Mouse (Mus musculus) neural tube, embryonic 11.5 days (tissue): ENCODE measurements at regions not wholly inside any gene's neighbourhood (a gene's known extent, or its start where the extent isn't known, plus 50 kb on each side); places are given as distances from the start of the nearest gene placed in this dataset.

Source experiments
- ATAC-seq: fragments of 200-750 bp; cut with Nextera tagmentation; 2 replicates; pipeline ENCODE4 v1.8.0; 2017; ENCODE audit warnings: moderate number of reproducible peaks, mild to moderate bottlenecking, moderate TSS enrichment, moderate library complexity; ENCODE audit not compliant: insufficient read depth, low FRiP score, low TSS enrichment
- DNase-seq: peaks from one replicate; pipeline ENCODE4 v3.0.0-alpha.2; 2015; ENCODE audit warnings: low spot score
- H3K27ac ChIP-seq: fragments of 300-500 bp; sonication (generic); 2 replicates; pipeline ENCODE4 v1.5.1; 2014; ENCODE audit warnings: low read depth, mild to moderate bottlenecking, low read length
- H3K27me3 ChIP-seq: fragments of 300-500 bp; sonication (generic); 2 replicates; pipeline ENCODE4 v1.6.1; 2014; ENCODE audit warnings: mild to moderate bottlenecking, low read length, mixed read lengths; ENCODE audit not compliant: control insufficient read depth, insufficient read depth
- H3K36me3 ChIP-seq: fragments of 300-500 bp; sonication (generic); 2 replicates; pipeline ENCODE4 v1.6.1; 2014; ENCODE audit warnings: mild to moderate bottlenecking, low read length, moderate library complexity, mixed read lengths; ENCODE audit not compliant: control insufficient read depth, insufficient read depth
- H3K4me1 ChIP-seq: fragments of 300-500 bp; sonication (generic); 2 replicates; pipeline ENCODE4 v1.6.1; 2014; ENCODE audit warnings: low read length, mixed read lengths; ENCODE audit not compliant: control insufficient read depth, insufficient read depth
- H3K4me2 ChIP-seq: fragments of 300-500 bp; sonication (generic); 2 replicates; pipeline ENCODE4 v1.6.1; 2014; ENCODE audit warnings: low read depth, mild to moderate bottlenecking, moderate library complexity
- H3K4me3 ChIP-seq: fragments of 300-500 bp; sonication (generic); 2 replicates; pipeline ENCODE4 v1.5.1; 2014; ENCODE audit warnings: low read depth, low read length
- H3K9ac ChIP-seq: fragments of 300-500 bp; sonication (generic); 2 replicates; pipeline ENCODE4 v1.6.1; 2014; ENCODE audit warnings: mild to moderate bottlenecking, low read length
- H3K9me3 ChIP-seq: fragments of 300-500 bp; sonication (generic); 2 replicates; pipeline ENCODE4 v1.6.1; 2016; ENCODE audit warnings: low read length; ENCODE audit not compliant: control insufficient read depth
- WGBS: fragments of 180-500 bp; shearing (Covaris S2); extraction: QIAGEN DNeasy Blood & Tissue Kit; methylation state at CpG from one replicate; pipeline ENCODE4 v1.1.7; 2014; 5-methylcytosine and 5-hydroxymethylcytosine counted together

DNA sequence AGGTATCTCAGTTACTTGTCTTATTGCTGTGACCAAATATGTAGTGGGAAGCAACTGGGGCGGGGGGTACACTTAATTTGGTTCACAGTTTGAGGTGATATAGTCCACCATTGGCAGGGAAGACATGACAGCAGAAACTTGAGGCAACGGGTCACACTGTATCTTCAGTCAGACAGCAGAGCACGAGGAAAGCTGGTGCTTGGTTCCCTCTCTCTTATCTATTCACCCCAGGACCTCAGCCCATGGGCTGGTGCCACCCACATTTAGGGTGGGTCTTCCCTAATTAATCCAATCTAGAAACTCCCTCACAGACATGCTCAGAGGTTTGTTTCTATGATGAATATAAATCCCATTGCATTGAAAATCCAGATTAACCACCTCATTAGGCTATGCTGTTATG, 56.5 kb downstream of the Otud1 start:
- no peaks in the 10 kb centered on the region for H3K27me3 ChIP-seq
- H3K4me2 ChIP-seq, result no peak overlapping the region
- no peaks in the 10 kb centered on the region for H3K36me3 ChIP-seq
- ATAC-seq (no peak), DNase-seq (no peak)
- no peak overlapping the region for H3K9ac ChIP-seq
- 80% methylated on average over 3 of the region's 3 CpGs for WGBS
- no peak overlapping the region for H3K4me3 ChIP-seq
- H3K27ac ChIP-seq, result no peak overlapping the region
- H3K4me1 ChIP-seq, result no peaks in the 10 kb centered on the region
- H3K9me3 ChIP-seq, result no peaks in the 10 kb centered on the region

DNA sequence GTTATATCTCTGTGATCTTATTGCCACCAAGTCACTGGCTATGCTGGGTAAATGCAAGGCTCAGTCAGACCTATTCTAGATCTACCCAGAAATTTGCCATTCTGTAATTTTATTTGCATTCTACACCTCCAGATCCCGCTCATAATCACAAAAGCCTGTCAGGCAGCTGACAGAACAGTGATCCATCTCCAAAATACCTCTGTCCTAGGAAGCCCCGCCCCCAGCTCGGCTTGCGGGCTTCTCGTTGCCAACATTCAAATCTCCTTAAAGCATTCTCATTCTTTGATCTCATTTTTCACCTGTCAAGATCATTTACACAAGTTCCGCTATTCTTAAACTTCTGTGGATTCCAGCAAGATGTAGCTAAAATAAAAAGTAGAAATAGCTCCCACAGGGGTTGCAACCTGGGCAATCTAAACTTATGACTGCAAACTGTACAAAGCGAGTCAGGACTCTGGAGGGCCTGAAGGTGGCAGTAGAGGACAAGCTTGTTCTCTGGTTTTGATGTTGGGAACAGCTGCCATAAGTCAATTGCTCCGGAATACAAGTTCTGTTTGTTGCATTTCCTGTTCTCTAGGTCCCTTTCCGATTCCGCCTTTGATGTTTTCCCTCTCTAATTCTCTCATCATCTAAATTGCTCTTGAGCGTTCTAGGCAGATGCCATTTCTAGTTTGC, 58.1 kb downstream of the Otud1 start:
- Histone ChIP-seq H3K4me1 (no peaks in the 10 kb centered on the region), H3K9me3 (no peaks in the 10 kb centered on the region), H3K36me3 (no peaks in the 10 kb centered on the region), H3K9ac (no peak overlapping the region), H3K27me3 (no peaks in the 10 kb centered on the region), H3K27ac (no peak overlapping the region), H3K4me3 (no peak overlapping the region), H3K4me2 (peak overlapping the region; percentile 26)
- 27% methylated on average over 11 of the region's 11 CpGs for WGBS
- DNase-seq (peak; percentile 53), ATAC-seq (peak; percentile 79; the same call in 1 of the 2 replicates)

DNA sequence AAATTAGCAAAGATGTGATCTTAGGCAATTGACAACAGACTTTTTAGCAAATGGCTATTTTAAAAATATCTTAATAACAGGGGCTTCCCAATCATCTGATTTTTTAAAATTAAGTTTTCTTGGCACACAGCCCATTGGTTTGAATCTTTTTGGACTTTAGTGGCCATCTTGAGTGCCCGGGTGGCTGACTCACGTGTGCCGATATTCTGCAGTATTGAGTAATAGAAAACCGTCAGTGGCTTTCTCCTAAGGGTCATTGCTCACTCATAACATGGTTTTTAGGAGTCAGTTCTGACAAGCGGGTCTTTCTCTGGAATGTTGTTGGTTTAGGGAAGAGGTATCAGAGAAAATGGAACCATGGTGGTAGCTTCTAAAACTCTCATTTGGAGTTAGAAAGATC, 58.8 kb downstream of the Otud1 start:
- no peak overlapping the region for H3K4me3 ChIP-seq
- WGBS, result 89% methylated on average over 5 of the region's 5 CpGs
- ATAC-seq, result no peak

DNA sequence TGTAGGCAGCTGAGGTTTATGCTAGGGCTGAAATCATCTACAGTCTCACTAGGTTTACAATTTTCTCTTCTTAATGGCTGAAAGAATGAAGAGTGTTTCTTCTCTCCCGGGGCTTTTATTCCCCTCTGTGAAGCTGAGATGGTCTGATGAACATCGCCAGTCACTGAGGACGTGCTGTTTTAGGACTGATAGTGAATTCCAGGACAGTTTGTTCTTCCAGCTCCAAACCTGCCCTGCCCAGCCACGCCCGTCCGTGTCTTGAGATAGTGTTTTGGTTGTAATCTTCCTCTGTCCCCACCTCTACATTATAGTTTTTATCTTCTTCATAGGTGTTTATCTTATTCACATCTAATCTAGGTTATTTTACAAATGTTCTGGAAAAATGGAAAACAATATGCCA, 68.5 kb downstream of the Otud1 start:
- H3K9ac ChIP-seq, result no peak overlapping the region
- no peak overlapping the region for H3K4me2 ChIP-seq
- H3K4me3 ChIP-seq, result no peak overlapping the region
- H3K27me3 ChIP-seq, result no peaks in the 10 kb centered on the region
- DNase-seq, result no peak
- H3K9me3 ChIP-seq, result no peaks in the 10 kb centered on the region
- 87% methylated on average over 6 of the region's 6 CpGs for WGBS
- H3K27ac ChIP-seq, result no peak overlapping the region
- H3K36me3 ChIP-seq, result no peaks in the 10 kb centered on the region
- no peak for ATAC-seq
- no peaks in the 10 kb centered on the region for H3K4me1 ChIP-seq

More for the DNA sequence above, 58.8 kb downstream of the Otud1 start:
- Histone ChIP-seq H3K27ac (no peak overlapping the region), H3K36me3 (no peaks in the 10 kb centered on the region), H3K4me1 (no peaks in the 10 kb centered on the region), H3K9ac (no peak overlapping the region), H3K27me3 (no peaks in the 10 kb centered on the region), H3K4me2 (no peak overlapping the region), H3K9me3 (no peaks in the 10 kb centered on the region)
- DNase-seq, result no peak

DNA sequence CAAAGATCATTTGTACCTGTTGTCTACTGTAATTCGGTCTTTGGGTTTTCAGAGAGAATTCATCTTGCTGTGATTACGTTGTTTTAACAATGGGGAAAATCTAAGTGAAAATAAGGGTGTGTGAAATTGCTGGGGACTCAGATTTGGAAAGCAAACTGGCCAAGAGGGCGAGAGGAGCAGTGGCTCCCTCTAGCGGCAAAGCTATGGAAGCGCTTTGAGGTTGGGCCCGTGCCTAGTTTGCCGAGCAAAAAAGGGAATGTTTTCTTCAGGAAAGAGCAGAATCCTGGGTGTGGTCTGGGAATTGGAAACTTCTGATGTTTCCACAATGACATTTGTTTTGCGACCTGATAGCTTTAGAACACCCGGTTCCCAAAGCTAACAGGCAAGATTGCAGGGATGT, 69.4 kb downstream of the Otud1 start:
- Histone ChIP-seq H3K27me3 (no peaks in the 10 kb centered on the region), H3K9ac (no peak overlapping the region), H3K4me2 (no peak overlapping the region), H3K36me3 (no peaks in the 10 kb centered on the region), H3K4me3 (no peak overlapping the region), H3K9me3 (no peaks in the 10 kb centered on the region), H3K4me1 (no peaks in the 10 kb centered on the region), H3K27ac (no peak overlapping the region)
- DNase-seq, result peak; percentile 54
- WGBS, result 11% methylated on average over 9 of the region's 9 CpGs
- no peak for ATAC-seq

DNA sequence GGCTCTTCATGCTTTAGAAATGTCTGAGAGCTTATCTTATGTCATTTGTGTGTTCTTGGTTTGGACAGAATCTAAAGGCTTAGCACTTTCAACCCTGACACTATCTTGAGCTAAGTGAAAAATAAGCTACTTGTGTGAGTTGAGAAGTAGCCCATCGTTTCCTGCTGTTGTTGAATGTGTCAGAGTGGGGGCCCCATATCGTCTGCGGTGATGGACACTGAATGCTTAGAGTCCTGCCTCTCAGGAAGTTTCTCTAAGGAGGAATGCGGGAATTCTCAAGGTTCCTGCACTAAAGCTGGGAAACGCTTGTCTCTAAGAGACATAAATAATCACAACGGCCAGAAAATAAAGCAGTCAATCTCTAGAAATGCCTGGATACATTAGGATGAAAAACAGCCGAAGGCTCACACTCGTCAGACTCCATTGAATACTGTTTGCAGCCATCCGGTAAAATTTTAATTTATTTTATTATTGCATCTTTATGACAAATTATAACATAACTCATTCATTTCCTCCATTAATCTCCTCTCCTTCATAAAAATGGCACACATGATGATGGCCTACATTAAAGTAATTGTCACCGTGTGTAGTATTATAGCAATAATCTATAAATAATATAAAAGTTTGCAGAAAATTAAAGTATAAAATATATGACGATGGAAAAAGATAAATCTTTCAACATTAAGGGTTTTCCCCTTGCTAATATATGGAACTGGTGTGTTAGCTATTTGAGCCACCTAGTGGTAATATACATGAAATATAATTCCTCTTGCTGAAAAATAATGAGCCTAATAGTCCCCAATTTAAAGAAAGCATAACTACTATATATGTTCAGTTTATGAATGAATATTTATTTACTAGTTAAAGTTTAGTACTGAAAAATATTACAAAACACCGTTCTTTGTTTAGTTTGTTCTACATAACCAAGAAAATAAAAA, 75.6 kb downstream of the Otud1 start:
- no peak for ATAC-seq
- 72% methylated on average over 12 of the region's 12 CpGs for WGBS
- Histone ChIP-seq H3K9me3 (no peaks in the 10 kb centered on the region), H3K36me3 (no peaks in the 10 kb centered on the region), H3K4me3 (no peak overlapping the region), H3K27me3 (no peaks in the 10 kb centered on the region), H3K9ac (no peak overlapping the region), H3K4me2 (no peak overlapping the region), H3K27ac (no peak overlapping the region), H3K4me1 (no peaks in the 10 kb centered on the region)
- DNase-seq, result no peak

DNA sequence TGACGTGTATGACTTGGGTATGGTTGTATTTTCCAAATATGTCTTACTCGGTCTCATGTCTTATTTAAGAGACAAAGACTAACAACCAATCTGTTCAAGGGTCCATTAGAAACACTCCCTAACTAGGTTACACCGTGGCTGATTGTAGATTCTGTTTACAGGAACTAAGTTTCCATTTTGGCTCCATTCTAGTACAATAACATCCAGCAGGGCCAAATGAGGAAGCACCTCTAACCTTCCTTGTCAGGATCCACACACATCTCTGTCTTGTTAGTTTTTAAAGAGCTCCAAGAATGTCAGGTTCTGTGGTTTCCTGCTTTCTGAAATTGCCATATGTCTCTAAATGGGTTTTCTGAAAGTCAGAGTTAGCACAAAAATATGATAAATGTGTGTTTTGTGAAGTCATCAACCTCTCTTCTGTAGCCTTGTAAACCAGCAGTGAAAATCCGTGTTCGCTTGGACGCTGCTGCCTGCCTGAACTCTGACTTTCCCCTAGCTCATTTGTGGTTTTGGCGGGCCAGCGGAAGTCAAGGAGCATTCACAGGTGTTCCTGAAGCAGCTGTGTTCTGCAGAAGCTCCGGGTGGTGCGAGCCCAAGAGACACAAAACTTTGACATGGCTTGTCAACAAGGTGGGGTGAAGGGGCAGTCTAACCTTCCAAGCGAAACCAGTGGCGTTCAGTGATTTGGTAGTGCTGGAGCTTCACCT, 76.8 kb downstream of the Otud1 start:
- Histone ChIP-seq H3K4me2 (no peak overlapping the region), H3K27me3 (no peaks in the 10 kb centered on the region), H3K9me3 (no peaks in the 10 kb centered on the region), H3K9ac (no peak overlapping the region), H3K27ac (no peak overlapping the region), H3K36me3 (no peaks in the 10 kb centered on the region), H3K4me1 (no peaks in the 10 kb centered on the region), H3K4me3 (no peak overlapping the region)
- no peak for DNase-seq
- 83% methylated on average over 12 of the region's 12 CpGs for WGBS
- ATAC-seq, result no peak

DNA sequence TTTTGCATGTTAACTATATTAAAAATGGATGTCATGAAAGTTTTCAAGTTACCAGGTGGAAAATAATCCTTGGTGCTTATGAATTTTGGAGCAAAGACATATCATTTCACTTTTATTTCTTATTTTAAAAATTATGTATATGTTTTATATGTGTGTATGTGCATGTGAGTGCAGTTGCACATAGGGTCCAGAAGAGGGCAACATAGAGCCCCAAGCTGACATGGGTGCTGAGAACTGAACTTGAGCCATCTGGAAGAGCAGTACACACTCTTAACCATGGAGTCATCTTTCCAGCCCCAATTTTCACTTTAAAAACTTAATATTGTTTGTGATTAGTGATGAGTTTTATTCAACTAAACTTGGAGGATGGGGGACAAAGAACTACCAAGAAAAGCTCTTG, 84.0 kb downstream of the Otud1 start:
- no peak for DNase-seq
- no peak overlapping the region for H3K27ac ChIP-seq
- H3K27me3 ChIP-seq, result no peaks in the 10 kb centered on the region
- no peaks in the 10 kb centered on the region for H3K9me3 ChIP-seq
- no peaks in the 10 kb centered on the region for H3K4me1 ChIP-seq
- no peak overlapping the region for H3K4me2 ChIP-seq
- no peaks in the 10 kb centered on the region for H3K36me3 ChIP-seq
- no peak overlapping the region for H3K4me3 ChIP-seq
- H3K9ac ChIP-seq, result no peak overlapping the region
- no peak for ATAC-seq
